Mouse (Mus musculus): ENCODE results near the gene Gm17334. TPM values are rescaled to one million over a fixed set of nuclear protein-coding genes. Genes with fewer than 3 reads are reported as not detected.

The Gm17334 gene
- polyA plus RNA-seq, 1 experiment from 2014 or later = 0.23 TPM

- no peaks in the 10 kb centered on the region for H3K9me3 ChIP-seq (ENCODE audit: low read length)
- peak overlapping the region; percentile 64 for H3K27ac ChIP-seq (ENCODE audit: low read depth)
- H3K4me2 ChIP-seq (ENCODE audit: low read depth, low read length) = no peak overlapping the region
- DNase-seq (no peak), ATAC-seq (no peak)
- no peak overlapping the region for H3K4me3 ChIP-seq (ENCODE audit: low read depth, low read length)
- H3K4me1 ChIP-seq (ENCODE audit: insufficient read depth) = peaks cover 21% of the 10 kb centered on the region
- H3K27me3 ChIP-seq (ENCODE audit: insufficient read depth, low read length) = no peaks in the 10 kb centered on the region
- H3K9ac ChIP-seq (replicated peaks) = no peak overlapping the region
- TF ChIP-seq EP300 (IDR thresholded peaks at IDR 0.05; ENCODE audit: low read depth) (no peak), CTCF (IDR thresholded peaks at IDR 0.05; ENCODE audit: low read depth) (no peak)
- peaks cover 33% of the 10 kb centered on the region for H3K36me3 ChIP-seq (replicated peaks; ENCODE audit: insufficient read depth, low read length)
- WGBS (ENCODE audit: insufficient replicate concordance) = 38% methylated on average over 2 of the region's 2 CpGs
Observed at GRCm38 (mm10) chr11:53779808-53780207, 6.8 kb upstream of the Gm17334 start.

GRCm38 (mm10) chr11:53778455-53778854 is 5.5 kb upstream of the Gm17334 start:
- H3K9me3 ChIP-seq (ENCODE audit: low read length) = no peaks in the 10 kb centered on the region
- TF ChIP-seq EP300 (IDR thresholded peaks at IDR 0.05; ENCODE audit: low read depth) (no peak), CTCF (IDR thresholded peaks at IDR 0.05; ENCODE audit: low read depth) (no peak)
- peaks cover 21% of the 10 kb centered on the region for H3K4me1 ChIP-seq (ENCODE audit: insufficient read depth)
- H3K9ac ChIP-seq (replicated peaks) = no peak overlapping the region
- H3K4me2 ChIP-seq (ENCODE audit: low read depth, low read length) = no peak overlapping the region
- H3K27me3 ChIP-seq (ENCODE audit: insufficient read depth, low read length) = no peaks in the 10 kb centered on the region
- ATAC-seq = no peak
- DNase-seq = no peak
- peaks cover 47% of the 10 kb centered on the region for H3K36me3 ChIP-seq (replicated peaks; ENCODE audit: insufficient read depth, low read length)
- no peak overlapping the region for H3K4me3 ChIP-seq (ENCODE audit: low read depth, low read length)
- WGBS (ENCODE audit: insufficient replicate concordance) = 79% methylated on average over 5 of the region's 5 CpGs
- no peak overlapping the region for H3K27ac ChIP-seq (ENCODE audit: low read depth)

GRCm38 (mm10) chr11:53777736-53778135 is 4.7 kb upstream of the Gm17334 start:
- Histone ChIP-seq H3K27ac (ENCODE audit: low read depth) (peak overlapping the region; percentile 55; the same call in 1 of the 2 replicates), H3K4me1 (ENCODE audit: insufficient read depth) (peaks cover 22% of the 10 kb centered on the region), H3K27me3 (ENCODE audit: insufficient read depth, low read length) (no peaks in the 10 kb centered on the region), H3K4me3 (ENCODE audit: low read depth, low read length) (no peak overlapping the region), H3K36me3 (replicated peaks; ENCODE audit: insufficient read depth, low read length) (peaks cover 53% of the 10 kb centered on the region), H3K9ac (replicated peaks) (no peak overlapping the region), H3K9me3 (ENCODE audit: low read length) (no peaks in the 10 kb centered on the region), H3K4me2 (ENCODE audit: low read depth, low read length) (no peak overlapping the region)
- WGBS (ENCODE audit: insufficient replicate concordance) = 69% methylated on average over 5 of the region's 5 CpGs
- no peak for TF ChIP-seq EP300 (IDR thresholded peaks at IDR 0.05; ENCODE audit: low read depth)
- no peak for TF ChIP-seq CTCF (IDR thresholded peaks at IDR 0.05; ENCODE audit: low read depth)
- DNase-seq (no peak), ATAC-seq (no peak)

GRCm38 (mm10) chr11:53774659-53775255 is 1.8 kb upstream of the Gm17334 start:
- ATAC-seq (no peak), DNase-seq (no peak)
- TF ChIP-seq EP300 (IDR thresholded peaks at IDR 0.05; ENCODE audit: low read depth) = no peak
- TF ChIP-seq CTCF (IDR thresholded peaks at IDR 0.05; ENCODE audit: low read depth) = no peak
- no peak overlapping the region; the same call in 1 of the 2 replicates for H3K9ac ChIP-seq (replicated peaks)
- H3K9me3 ChIP-seq (ENCODE audit: low read length) = no peaks in the 10 kb centered on the region
- 72% methylated on average over 13 of the region's 13 CpGs for WGBS (ENCODE audit: insufficient replicate concordance)
- peaks cover 57% of the 10 kb centered on the region for H3K36me3 ChIP-seq (replicated peaks; ENCODE audit: insufficient read depth, low read length)
- no peaks in the 10 kb centered on the region for H3K27me3 ChIP-seq (ENCODE audit: insufficient read depth, low read length)
- no peak overlapping the region for H3K4me3 ChIP-seq (ENCODE audit: low read depth, low read length)
- H3K4me2 ChIP-seq (ENCODE audit: low read depth, low read length) = no peak overlapping the region
- H3K4me1 ChIP-seq (ENCODE audit: insufficient read depth) = peaks cover 22% of the 10 kb centered on the region
- H3K27ac ChIP-seq (ENCODE audit: low read depth) = no peak overlapping the region

GRCm38 (mm10) chr11:53773641-53774360 is 814 bp upstream of the Gm17334 start:
- no peaks in the 10 kb centered on the region for H3K27me3 ChIP-seq (ENCODE audit: insufficient read depth, low read length)
- H3K4me1 ChIP-seq (ENCODE audit: insufficient read depth) = peaks cover 25% of the 10 kb centered on the region
- DNase-seq = no peak
- peaks cover 57% of the 10 kb centered on the region for H3K36me3 ChIP-seq (replicated peaks; ENCODE audit: insufficient read depth, low read length)
- 79% methylated on average over 16 of the region's 16 CpGs for WGBS (ENCODE audit: insufficient replicate concordance)
- H3K9me3 ChIP-seq (ENCODE audit: low read length) = no peaks in the 10 kb centered on the region
- no peak overlapping the region for H3K9ac ChIP-seq (replicated peaks)
- no peak overlapping the region for H3K4me2 ChIP-seq (ENCODE audit: low read depth, low read length)
- H3K27ac ChIP-seq (ENCODE audit: low read depth) = no peak overlapping the region
- TF ChIP-seq CTCF (IDR thresholded peaks at IDR 0.05; ENCODE audit: low read depth) (no peak), EP300 (IDR thresholded peaks at IDR 0.05; ENCODE audit: low read depth) (no peak)
- no peak for ATAC-seq
- no peak overlapping the region for H3K4me3 ChIP-seq (ENCODE audit: low read depth, low read length)

GRCm38 (mm10) chr11:53772536-53772935 is 451 bp downstream of the Gm17334 start:
- Histone ChIP-seq H3K27ac (ENCODE audit: low read depth) (no peak overlapping the region), H3K4me1 (ENCODE audit: insufficient read depth) (peaks cover 26% of the 10 kb centered on the region), H3K9me3 (ENCODE audit: low read length) (no peaks in the 10 kb centered on the region), H3K36me3 (replicated peaks; ENCODE audit: insufficient read depth, low read length) (peaks cover 46% of the 10 kb centered on the region), H3K9ac (replicated peaks) (no peak overlapping the region), H3K27me3 (ENCODE audit: insufficient read depth, low read length) (no peaks in the 10 kb centered on the region), H3K4me3 (ENCODE audit: low read depth, low read length) (no peak overlapping the region), H3K4me2 (ENCODE audit: low read depth, low read length) (peak overlapping the region; percentile 79)
- no peak for ATAC-seq
- no peak for DNase-seq
- TF ChIP-seq EP300 (IDR thresholded peaks at IDR 0.05; ENCODE audit: low read depth) = no peak
- no peak for TF ChIP-seq CTCF (IDR thresholded peaks at IDR 0.05; ENCODE audit: low read depth)
- WGBS (ENCODE audit: insufficient replicate concordance) = 47% methylated on average over 9 of the region's 9 CpGs

All from liver, postnatal 0 days (tissue).